ENCODE assay signal across 28 mouse cellular contexts in genomic region chr2:126668621-126669252, GRCm38 (mm10). TPM values are rescaled to one million over a fixed set of nuclear protein-coding genes. Genes with fewer than 3 reads are reported as not detected.
DNase-seq lines count a peak whose midpoint lies in the region; ATAC-seq and TF ChIP-seq lines count a peak whose summit lies in the region.
"Had no signal": no experiment of that assay in that cellular context is flagged by ENCODE, and none has a peak within 500 bp of the region (broad histone marks: within the 10 kb centered on the region; RNA-seq: fewer than 3 reads in every experiment).

No protein-coding gene starts in this region.

- WGBS in liver, embryonic 15.5 days (ENCODE audit: insufficient replicate concordance): 71% methylated on average over 5 of the region's 5 CpGs
- 73% methylated on average over 5 of the region's 5 CpGs for WGBS in liver, embryonic 12.5 days (ENCODE audit: insufficient replicate concordance)
- WGBS in intestine, embryonic 16.5 days: 78% methylated on average over 5 of the region's 5 CpGs
- WGBS in lung, adult 2 months: 74% methylated on average over 5 of the region's 5 CpGs
- 91% methylated on average over 5 of the region's 5 CpGs for WGBS in hindbrain, embryonic 12.5 days

- 0 out of 2 replicates have a peak overlapping the region, but pooled peaks have one; percentile 4 for H3K27ac ChIP-seq in liver, embryonic 15.5 days (replicated peaks)
- no peak overlapping the region for H3K27ac ChIP-seq in liver, embryonic 12.5 days
- peak overlapping the region; percentile 47 for H3K27ac ChIP-seq in intestine, embryonic 16.5 days (ENCODE audit: low read length)
- H3K27ac ChIP-seq in hindbrain, embryonic 12.5 days: no peak overlapping the region
- H3K27ac ChIP-seq: embryonic facial prominence, embryonic 12.5 days; forebrain, embryonic 15.5 days; hindbrain, embryonic 15.5 days; limb, embryonic 13.5 days; midbrain, embryonic 15.5 days; neural tube, embryonic 12.5 days had no signal

- 0 out of 2 replicates have a peak, but pooled peaks cover 7% of the 10 kb centered on the region for H3K36me3 ChIP-seq in liver, embryonic 15.5 days (replicated peaks)
- 0 out of 2 replicates have a peak, but pooled peaks cover 3% of the 10 kb centered on the region for H3K36me3 ChIP-seq in liver, embryonic 12.5 days
- H3K36me3 ChIP-seq in intestine, embryonic 16.5 days (ENCODE audit: control insufficient read depth, insufficient read depth, low read length): no peaks in the 10 kb centered on the region
- no peaks in the 10 kb centered on the region for H3K36me3 ChIP-seq in myocyte (ENCODE audit: control insufficient read depth, insufficient read depth)
- no peaks in the 10 kb centered on the region for H3K36me3 ChIP-seq in hindbrain, embryonic 12.5 days
- H3K36me3 ChIP-seq: embryonic facial prominence, embryonic 12.5 days; forebrain, embryonic 15.5 days; hindbrain, embryonic 15.5 days; limb, embryonic 13.5 days; midbrain, embryonic 15.5 days; neural tube, embryonic 12.5 days had no signal

- H3K27me3 ChIP-seq in liver, embryonic 15.5 days: no peaks in the 10 kb centered on the region
- H3K27me3 ChIP-seq in liver, embryonic 12.5 days (replicated peaks): no peaks in the 10 kb centered on the region
- H3K27me3 ChIP-seq in intestine, embryonic 16.5 days (replicated peaks; ENCODE audit: control insufficient read depth, insufficient read depth, low read length): no peaks in the 10 kb centered on the region
- H3K27me3 ChIP-seq in myocyte (ENCODE audit: control insufficient read depth, insufficient read depth, insufficient read length): no peaks in the 10 kb centered on the region
- H3K27me3 ChIP-seq in hindbrain, embryonic 12.5 days: no peaks in the 10 kb centered on the region
- H3K27me3 ChIP-seq: embryonic facial prominence, embryonic 12.5 days; forebrain, embryonic 15.5 days; hindbrain, embryonic 15.5 days; limb, embryonic 13.5 days; midbrain, embryonic 15.5 days; neural tube, embryonic 12.5 days had no signal

- H3K4me2 ChIP-seq in liver, embryonic 15.5 days: no peak overlapping the region
- no peak overlapping the region for H3K4me2 ChIP-seq in liver, embryonic 12.5 days
- H3K4me2 ChIP-seq in intestine, embryonic 16.5 days (ENCODE audit: low read depth, low read length): no peak overlapping the region; the same call in 1 of the 2 replicates
- H3K4me2 ChIP-seq in myocyte (ENCODE audit: low read depth): no peak overlapping the region
- H3K4me2 ChIP-seq in hindbrain, embryonic 12.5 days (replicated peaks): no peak overlapping the region
- H3K4me2 ChIP-seq: embryonic facial prominence, embryonic 12.5 days; forebrain, embryonic 15.5 days; heart, embryonic 11.5 days; hindbrain, embryonic 15.5 days; limb, embryonic 13.5 days; midbrain, embryonic 15.5 days; neural tube, embryonic 12.5 days had no signal

- H3K9me3 ChIP-seq in liver, embryonic 15.5 days (replicated peaks): no peaks in the 10 kb centered on the region
- H3K9me3 ChIP-seq in liver, embryonic 12.5 days (replicated peaks): no peaks in the 10 kb centered on the region
- H3K9me3 ChIP-seq in intestine, embryonic 16.5 days (ENCODE audit: control insufficient read depth, low read length): no peaks in the 10 kb centered on the region
- H3K9me3 ChIP-seq in hindbrain, embryonic 12.5 days (replicated peaks): no peaks in the 10 kb centered on the region
- H3K9me3 ChIP-seq: embryonic facial prominence, embryonic 12.5 days; forebrain, embryonic 15.5 days; hindbrain, embryonic 15.5 days; limb, embryonic 13.5 days; midbrain, embryonic 15.5 days; neural tube, embryonic 12.5 days had no signal

- H3K4me3 ChIP-seq in liver, embryonic 15.5 days (replicated peaks): no peak overlapping the region
- H3K4me3 ChIP-seq in liver, embryonic 12.5 days: no peak overlapping the region
- no peak overlapping the region for H3K4me3 ChIP-seq in intestine, embryonic 16.5 days (ENCODE audit: low read length)
- H3K4me3 ChIP-seq in myocyte: no peak overlapping the region
- H3K4me3 ChIP-seq in lung, adult 2 months (replicated peaks; ENCODE audit: extremely low read depth, low read depth, low read length): no peak overlapping the region
- no peak overlapping the region for H3K4me3 ChIP-seq in hindbrain, embryonic 12.5 days
- H3K4me3 ChIP-seq: embryonic facial prominence, embryonic 12.5 days; forebrain, embryonic 15.5 days; hindbrain, embryonic 15.5 days; limb, embryonic 13.5 days; midbrain, embryonic 15.5 days; neural tube, embryonic 12.5 days had no signal

- peaks cover 62% of the 10 kb centered on the region for H3K79me2 ChIP-seq in myocyte (ENCODE audit: control insufficient read depth, insufficient read depth)

- H3K4me1 ChIP-seq in liver, embryonic 15.5 days (replicated peaks): peaks cover 34% of the 10 kb centered on the region
- H3K4me1 ChIP-seq in liver, embryonic 12.5 days: peaks cover 44% of the 10 kb centered on the region
- H3K4me1 ChIP-seq in intestine, embryonic 16.5 days (ENCODE audit: control insufficient read depth, insufficient read depth, low read length): peaks cover 16% of the 10 kb centered on the region
- H3K4me1 ChIP-seq in lung, adult 2 months (ENCODE audit: control insufficient read depth, insufficient read depth, low read length): no peaks in the 10 kb centered on the region; the same call in none of the 2 replicates
- peaks cover 18% of the 10 kb centered on the region for H3K4me1 ChIP-seq in hindbrain, embryonic 12.5 days

- H3K9ac ChIP-seq in liver, embryonic 15.5 days: no peak overlapping the region
- no peak overlapping the region for H3K9ac ChIP-seq in liver, embryonic 12.5 days
- no peak overlapping the region for H3K9ac ChIP-seq in intestine, embryonic 16.5 days (ENCODE audit: low read depth, low read length)
- H3K9ac ChIP-seq in hindbrain, embryonic 12.5 days: no peak overlapping the region
- H3K9ac ChIP-seq: embryonic facial prominence, embryonic 12.5 days; forebrain, embryonic 15.5 days; hindbrain, embryonic 15.5 days; limb, embryonic 13.5 days; midbrain, embryonic 15.5 days; neural tube, embryonic 12.5 days had no signal

- DNase-seq in kidney, adult 8-10 months: peak; percentile 58 to 70
- no peak for DNase-seq in kidney, adult 18-20 months
- no peak for DNase-seq in lung, adult 2 months
- DNase-seq: adrenal gland, postnatal 14 days; cerebellum, adult 11 months; cerebellum, adult 9-10 months; cerebellum, postnatal 36 days; embryo, embryonic 11 days; gastrocnemius, postnatal 25 days; heart, postnatal 4 days; lung, postnatal 4 days; right cerebral cortex, adult 18-20 months; thymus, adult 2 months; thymus, postnatal 36 days had no signal

- no peak overlapping the region for H3ac ChIP-seq in myocyte (ENCODE audit: control insufficient read depth, insufficient read length)

- no peak for TF ChIP-seq CTCF in lung, adult 2 months (IDR thresholded peaks at IDR 0.05; ENCODE audit: insufficient read depth, low read length)

- no peak for TF ChIP-seq POLR2A in myocyte (IDR thresholded peaks at IDR 0.05; ENCODE audit: insufficient read length, low read depth)
- no peak for TF ChIP-seq POLR2A in lung, adult 2 months (IDR thresholded peaks at IDR 0.05; ENCODE audit: borderline replicate concordance, extremely low read depth, low read depth, low read length)

- ATAC-seq in liver, embryonic 15.5 days (ENCODE audit: insufficient read depth): no peak
- ATAC-seq in liver, embryonic 12.5 days: no peak
- peak; percentile 88 for ATAC-seq in intestine, embryonic 16.5 days
- ATAC-seq in hindbrain, embryonic 12.5 days (ENCODE audit: low FRiP score): no peak
- ATAC-seq: forebrain, embryonic 15.5 days; inflammation-experienced regulatory T-cells, adult 6 months; lung, postnatal 0 days; midbrain, embryonic 15.5 days had no signal

TF ChIP-seq in myocyte, 11 proteins besides CTCF, POLR2A, EP300 and RAD21:
- TF ChIP-seq POLR2AphosphoS2 (IDR thresholded peaks at IDR 0.05; ENCODE audit: insufficient read length, low read depth) (peak; percentile 54), REST (IDR thresholded peaks at IDR 0.05; ENCODE audit: insufficient read depth, insufficient read length) (no peak)

RNA-seq across cellular contexts. Expression of gene Gabpb1, which starts 7.4 kb away (rescaled TPM):
- polyA plus RNA-seq in liver, embryonic 15.5 days (2015; fragmentation: Nextera tagmentation; extraction: Ambion mirVana): 21.9 and 23.2 TPM in 2 replicates
- polyA plus RNA-seq in liver, embryonic 12.5 days (2016; fragmentation: Nextera tagmentation; extraction: Ambion mirVana): 35.3 and 36.2 TPM in 2 replicates
- 31.5 and 33.1 TPM in 2 replicates for polyA plus RNA-seq in intestine, embryonic 16.5 days (2015; fragmentation: Nextera tagmentation; extraction: Ambion mirVana)
- 12.3 TPM for polyA plus RNA-seq in myocyte (2012; fragmentation: generic; extraction: Trizol)
- polyA plus RNA-seq in lung, adult 2 months (2012; rRNA removed): 7.1 and 11.6 TPM in 2 replicates
- 65.3 and 71.2 TPM in 2 replicates for polyA plus RNA-seq in hindbrain, embryonic 12.5 days (2016; fragmentation: Nextera tagmentation; extraction: Ambion mirVana)

RNA-seq across cellular contexts. Expression of gene Usp8, which starts 38.4 kb away (rescaled TPM):
- 17.5 and 19.5 TPM in 2 replicates for polyA plus RNA-seq in liver, embryonic 15.5 days (2015; fragmentation: Nextera tagmentation; extraction: Ambion mirVana)
- 27.7 TPM in 2 replicates for polyA plus RNA-seq in liver, embryonic 12.5 days (2016; fragmentation: Nextera tagmentation; extraction: Ambion mirVana)
- polyA plus RNA-seq in intestine, embryonic 16.5 days (2015; fragmentation: Nextera tagmentation; extraction: Ambion mirVana): 33.2 and 33.6 TPM in 2 replicates
- 18.6 TPM for polyA plus RNA-seq in myocyte (2012; fragmentation: generic; extraction: Trizol)
- polyA plus RNA-seq in lung, adult 2 months (2012; rRNA removed): 22.9 and 23.9 TPM in 2 replicates
- polyA plus RNA-seq in hindbrain, embryonic 12.5 days (2016; fragmentation: Nextera tagmentation; extraction: Ambion mirVana): 40.0 and 44.6 TPM in 2 replicates

RNA-seq across cellular contexts. Expression of gene Hdc, which starts 49.6 kb away (rescaled TPM):
- polyA plus RNA-seq in liver, embryonic 15.5 days (2015; fragmentation: Nextera tagmentation; extraction: Ambion mirVana): 7.3 and 7.8 TPM in 2 replicates
- 6.1 and 6.5 TPM in 2 replicates for polyA plus RNA-seq in liver, embryonic 12.5 days (2016; fragmentation: Nextera tagmentation; extraction: Ambion mirVana)
- 2.9 and 3.5 TPM in 2 replicates for polyA plus RNA-seq in intestine, embryonic 16.5 days (2015; fragmentation: Nextera tagmentation; extraction: Ambion mirVana)
- 0.36 TPM for polyA plus RNA-seq in myocyte (2012; fragmentation: generic; extraction: Trizol)
- 59.1 and 75.3 TPM in 2 replicates for polyA plus RNA-seq in lung, adult 2 months (2012; rRNA removed)
- polyA plus RNA-seq in hindbrain, embryonic 12.5 days (2016; fragmentation: Nextera tagmentation; extraction: Ambion mirVana): 2.1 and 2.5 TPM in 2 replicates

Comparison
In these comparisons a context has a peak if more than half of its experiments do, and no peak if none do; other contexts are left out.
1. DNase-seq: peak in kidney, adult 8-10 months (2 of 2); none in kidney, adult 18-20 months (single experiment) and lung, adult 2 months (single experiment).
2. H3K27ac ChIP-seq: peak in liver, embryonic 15.5 days (single experiment) and intestine, embryonic 16.5 days (single experiment); none in liver, embryonic 12.5 days (single experiment) and hindbrain, embryonic 12.5 days (single experiment).